Mouse (Mus musculus): Measurements from ENCODE around the gene Fgf8.

DNA sequence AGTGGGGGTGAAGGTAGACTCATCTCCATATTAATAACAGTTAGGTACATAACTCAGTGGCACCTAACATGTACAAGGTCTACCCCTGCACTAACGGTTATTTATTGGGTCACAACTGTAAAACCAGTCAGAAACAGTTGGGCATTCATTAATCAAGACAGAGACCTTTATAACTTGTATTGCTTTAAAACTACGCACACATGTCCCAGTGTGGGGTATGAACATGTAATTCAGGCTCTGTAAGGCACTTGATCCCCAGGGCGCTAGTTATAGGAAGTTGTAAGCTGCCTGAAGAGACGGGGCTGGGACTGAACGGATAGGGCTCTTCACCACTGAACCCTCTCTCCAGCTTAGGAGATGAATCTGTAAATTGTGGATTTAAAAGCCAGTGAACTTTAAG, 16.0 kb upstream of the Fgf8 start:
- TF ChIP-seq CTCF (IDR thresholded peaks at IDR 0.05; ENCODE audit: insufficient read depth, low read length): no peak
- no peak for TF ChIP-seq POLR2A (IDR thresholded peaks at IDR 0.05; ENCODE audit: borderline replicate concordance, extremely low read depth, low read depth, low read length)

All from lung, adult 2 months (tissue).